Mouse (Mus musculus): ENCODE data around the gene Rhbdd1.

The Rhbdd1 gene

GRCm38 (mm10) chr1:82479696-82480487 lies 163.6 kb downstream of the Rhbdd1 start:
- ATAC-seq (ENCODE audit: low TSS enrichment), result no peak

- ATAC-seq (ENCODE audit: low TSS enrichment), result no peak
Observed at GRCm38 (mm10) chr1:82482371-82482770, 166.1 kb downstream of the Rhbdd1 start.

GRCm38 (mm10) chr1:82486371-82486770 lies 170.1 kb downstream of the Rhbdd1 start:
- ATAC-seq (ENCODE audit: low TSS enrichment), result no peak

- ATAC-seq (ENCODE audit: low TSS enrichment), result no peak
Observed at GRCm38 (mm10) chr1:82491954-82492353, 175.7 kb downstream of the Rhbdd1 start.

All from frontal cortex, adult (tissue).